Mouse (Mus musculus) thymus, adult 2 months (tissue): Measurements from ENCODE around the gene Krt9. TPM values are rescaled to one million over a fixed set of nuclear protein-coding genes. Genes with fewer than 3 reads are reported as not detected.
"Not testable (repeated sequence)": the region's sequence is repeated elsewhere in the genome, so short reads cannot be mapped to it uniquely, and the experiment has no call there.

Source experiments
- DNase-seq: peaks from one replicate; pipeline ENCODE4 v3.0.0; 2021
- H3K27ac ChIP-seq: fragments of 200-500 bp; 2 replicates; pipeline ENCODE4 v1.5.1; 2012; ENCODE audit warnings: low read length, control low read depth; ENCODE audit not compliant: control insufficient read depth, insufficient read depth
- H3K27me3 ChIP-seq: fragments of 200-500 bp; 2 replicates; pipeline ENCODE4 v1.6.1; 2012; ENCODE audit warnings: mild to moderate bottlenecking, low read length, moderate library complexity, mixed read lengths; ENCODE audit not compliant: control insufficient read depth, insufficient read depth
- H3K36me3 ChIP-seq: fragments of 200-500 bp; 2 replicates; pipeline ENCODE4 v1.6.1; 2012; ENCODE audit warnings: mild to moderate bottlenecking, low read length, moderate library complexity; ENCODE audit not compliant: control insufficient read depth, insufficient read depth
- H3K4me1 ChIP-seq: fragments of 200-500 bp; replicated peaks from 2 replicates; pipeline ENCODE4 v1.6.1; 2012; ENCODE audit warnings: low read length; ENCODE audit not compliant: control insufficient read depth, insufficient read depth
- H3K4me3 ChIP-seq: fragments of 200-500 bp; 2 replicates; pipeline ENCODE4 v1.5.1; 2012; ENCODE audit warnings: mild to moderate bottlenecking, low read length, control low read depth, moderate library complexity; ENCODE audit not compliant: control insufficient read depth, insufficient read depth
- CTCF ChIP-seq: fragments of 200-500 bp; IDR thresholded peaks from 2 replicates; pipeline ENCODE4 v1.5.1; 2012; ENCODE audit warnings: mild to moderate bottlenecking, control low read depth, low read length, moderate library complexity, borderline replicate concordance; ENCODE audit not compliant: control insufficient read depth, poor library complexity, insufficient read depth; ENCODE audit errors: extremely low read depth
- POLR2A ChIP-seq: fragments of 200-500 bp; IDR thresholded peaks from 2 replicates; pipeline ENCODE4 v1.6.1; 2012; ENCODE audit warnings: mild to moderate bottlenecking, low read length, control low read depth, moderate library complexity; ENCODE audit not compliant: control insufficient read depth, poor library complexity, insufficient read depth; ENCODE audit errors: extremely low read depth
- WGBS: fragments of 180-500 bp; shearing (Covaris S2); methylation state at CpG from one replicate; pipeline ENCODE4 v1.1.7; 2018; 5-methylcytosine and 5-hydroxymethylcytosine counted together
- polyA plus RNA-seq: library from polyadenylated mRNA; depleted of rRNA; stranded (reverse); fragments of >200 nt; gene quantifications from 2 replicates; pipeline ENCODE4 v1.2.3, GENCODE M21; 2012; rRNA removed

The Krt9 gene
- polyA plus RNA-seq: 0.31 and 0.42 TPM in 2 replicates

DNA sequence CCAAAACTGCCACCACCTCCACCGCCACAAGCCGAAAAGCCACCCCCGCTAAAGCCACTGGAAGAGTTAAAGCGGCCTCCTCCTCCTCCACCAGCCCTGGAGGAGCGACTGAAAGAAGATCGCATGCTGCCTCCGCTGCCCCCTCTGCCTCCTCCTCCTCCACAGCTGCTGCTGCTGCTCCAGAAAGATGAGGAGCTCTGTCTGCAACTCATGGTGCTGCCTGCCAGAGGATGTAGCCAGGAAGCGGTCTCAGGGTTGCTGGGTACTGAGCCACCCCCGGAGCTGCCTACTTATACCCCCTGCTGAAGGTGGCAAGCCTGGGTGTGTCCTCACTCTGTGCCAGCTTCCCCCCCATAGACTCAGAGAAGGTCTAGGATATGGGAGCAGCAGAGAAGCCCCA is at the start of gene Krt9:
Gene Krt9, minus strand, starts transcription at position 255 of the 400 bp plus-strand sequence.
- no peaks in the 10 kb centered on the region for H3K4me1 ChIP-seq
- H3K36me3 ChIP-seq: no peaks in the 10 kb centered on the region
- TF ChIP-seq POLR2A: no peak
- no peaks in the 10 kb centered on the region for H3K27me3 ChIP-seq
- no peak for DNase-seq
- H3K27ac ChIP-seq: no peak within 1 kb of the TSS
- 52% methylated on average over 9 of the region's 9 CpGs for WGBS
- H3K4me3 ChIP-seq: no peak within 1 kb of the TSS

DNA sequence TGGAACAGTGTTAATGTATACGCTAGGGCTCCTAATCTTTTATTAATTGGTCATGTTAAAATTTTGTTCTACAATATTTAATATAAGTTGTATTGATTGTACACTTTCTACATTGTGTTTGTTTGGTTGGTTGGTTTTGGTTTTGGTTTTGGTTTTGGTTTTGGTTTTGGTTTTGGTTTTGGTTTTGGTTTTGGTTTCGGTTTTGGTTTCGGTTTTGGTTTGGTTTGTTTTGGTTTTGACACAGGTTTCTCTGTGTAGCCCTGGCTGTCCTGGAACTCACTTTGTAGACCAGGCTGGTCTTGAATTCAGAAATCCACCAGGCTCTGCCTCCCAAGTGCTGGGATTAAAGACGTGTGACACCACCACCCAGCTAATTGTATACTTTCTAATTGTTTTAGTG is 47.2 kb upstream of the Krt9 start:
- H3K4me3 ChIP-seq, H3K4me1 ChIP-seq, H3K36me3 ChIP-seq, H3K27ac ChIP-seq, DNase-seq, H3K27me3 ChIP-seq: not testable (repeated sequence)
- whole genome bisulfite sequencing: 94% methylated on average over 4 of the region's 4 CpGs

DNA sequence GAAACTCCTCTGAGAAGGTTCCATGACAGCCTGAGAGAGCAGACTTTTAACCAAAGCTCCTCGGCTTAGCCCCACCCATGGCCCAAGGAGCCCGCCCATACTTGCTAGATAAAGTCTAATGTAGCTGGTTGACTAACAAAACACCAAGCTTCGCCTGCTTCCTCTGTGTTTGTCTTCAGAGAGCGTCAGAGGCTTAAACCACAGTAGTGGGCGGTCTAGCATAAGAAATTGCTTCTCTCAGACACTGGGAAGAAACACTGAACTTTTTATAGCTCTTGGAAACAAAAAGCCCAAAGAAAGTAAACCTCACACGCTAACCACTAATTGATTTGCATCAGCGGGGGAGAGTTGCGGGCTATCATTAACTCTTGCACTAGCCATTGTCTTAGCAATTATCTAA is 28.7 kb upstream of the Krt9 start:
- TF ChIP-seq POLR2A (no peak), CTCF (no peak)
- 73% methylated on average over 8 of the region's 8 CpGs for WGBS

DNA sequence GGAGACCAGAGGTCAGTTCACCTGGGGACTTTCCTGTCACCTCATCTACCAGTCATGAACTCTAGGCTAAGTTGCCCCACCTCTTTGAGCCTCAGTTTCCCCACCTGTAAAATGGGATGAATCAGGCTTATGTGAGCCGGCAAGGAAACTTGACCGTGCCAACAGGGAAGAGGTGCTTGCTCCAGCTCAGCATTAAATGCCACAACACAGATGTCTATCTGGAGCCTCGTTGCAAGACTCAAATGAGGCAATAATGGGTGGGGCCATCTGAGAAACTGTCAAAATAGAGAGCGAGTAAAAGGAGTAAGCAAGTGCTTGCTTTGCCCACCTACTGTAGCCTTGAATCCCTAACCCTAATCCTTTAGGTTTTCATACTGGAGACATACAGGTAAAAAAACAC is 26.3 kb upstream of the Krt9 start:
- WGBS: 85% methylated on average over 4 of the region's 4 CpGs
- no peak for DNase-seq
- Histone ChIP-seq H3K27ac (no peak overlapping the region), H3K4me1 (no peaks in the 10 kb centered on the region), H3K36me3 (no peaks in the 10 kb centered on the region), H3K27me3 (no peaks in the 10 kb centered on the region), H3K4me3 (no peak overlapping the region)
- no peak for TF ChIP-seq POLR2A
- TF ChIP-seq CTCF: no peak

More for the DNA sequence above, 28.7 kb upstream of the Krt9 start:
- no peak overlapping the region for H3K27ac ChIP-seq
- no peaks in the 10 kb centered on the region for H3K27me3 ChIP-seq
- H3K4me3 ChIP-seq: no peak overlapping the region
- H3K36me3 ChIP-seq: no peaks in the 10 kb centered on the region
- no peak for DNase-seq
- H3K4me1 ChIP-seq: no peaks in the 10 kb centered on the region

DNA sequence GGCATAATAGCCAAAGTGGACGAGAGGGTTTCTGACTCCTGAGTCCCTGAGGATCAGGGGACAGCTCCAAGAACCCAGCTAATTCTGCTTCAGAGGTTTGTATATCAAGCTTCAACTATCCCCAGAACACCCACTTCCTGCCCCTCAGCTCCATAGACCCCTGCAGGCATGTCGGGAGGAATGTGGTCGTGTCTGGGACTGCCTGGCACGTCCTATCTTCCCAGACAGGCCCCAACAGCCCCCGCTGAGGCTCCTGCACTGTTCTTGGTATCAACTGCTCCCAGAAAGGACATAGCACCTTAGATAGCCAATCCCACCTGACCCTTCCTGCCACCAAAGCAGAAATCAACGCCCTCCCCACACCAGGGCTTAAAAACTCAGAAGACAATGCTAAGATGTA is 15.5 kb upstream of the Krt9 start:
- no peak for DNase-seq
- WGBS: 54% methylated on average over 6 of the region's 6 CpGs
- TF ChIP-seq POLR2A (no peak), CTCF (no peak)
- Histone ChIP-seq H3K36me3 (no peaks in the 10 kb centered on the region), H3K27ac (no peak overlapping the region), H3K4me1 (no peaks in the 10 kb centered on the region), H3K27me3 (no peaks in the 10 kb centered on the region), H3K4me3 (no peak overlapping the region)

DNA sequence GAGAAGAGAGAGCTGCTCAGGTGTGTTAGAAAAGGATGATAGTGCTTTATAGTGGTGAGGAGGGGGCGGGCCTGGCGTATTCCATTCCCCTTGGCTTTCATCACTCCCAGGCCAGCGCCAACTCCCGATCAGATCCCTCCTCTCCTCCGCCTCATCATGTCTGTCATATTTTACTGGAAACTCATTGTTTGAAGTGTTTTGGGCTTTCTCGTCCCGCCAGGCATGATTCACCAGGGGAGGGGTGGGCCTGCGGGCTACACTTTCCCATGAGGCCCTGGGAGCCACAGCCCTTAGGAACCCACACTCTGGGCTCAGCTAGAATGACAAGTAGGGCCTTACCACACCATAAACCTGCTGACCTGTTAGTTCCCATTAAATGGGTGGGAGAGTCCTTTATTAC is 14.5 kb upstream of the Krt9 start, which contains the start of gene Krt14:
Gene Krt14, minus strand, starts transcription at position 51 of the 400 bp plus-strand sequence.
- H3K4me3 ChIP-seq: no peak within 1 kb of the TSS
- no peak for DNase-seq
- WGBS: 88% methylated on average over 8 of the region's 8 CpGs
- H3K4me1 ChIP-seq: no peaks in the 10 kb centered on the region
- TF ChIP-seq POLR2A (no peak), CTCF (no peak)
- no peak within 1 kb of the TSS for H3K27ac ChIP-seq
- no peaks in the 10 kb centered on the region for H3K27me3 ChIP-seq
- H3K36me3 ChIP-seq: no peaks in the 10 kb centered on the region

DNA sequence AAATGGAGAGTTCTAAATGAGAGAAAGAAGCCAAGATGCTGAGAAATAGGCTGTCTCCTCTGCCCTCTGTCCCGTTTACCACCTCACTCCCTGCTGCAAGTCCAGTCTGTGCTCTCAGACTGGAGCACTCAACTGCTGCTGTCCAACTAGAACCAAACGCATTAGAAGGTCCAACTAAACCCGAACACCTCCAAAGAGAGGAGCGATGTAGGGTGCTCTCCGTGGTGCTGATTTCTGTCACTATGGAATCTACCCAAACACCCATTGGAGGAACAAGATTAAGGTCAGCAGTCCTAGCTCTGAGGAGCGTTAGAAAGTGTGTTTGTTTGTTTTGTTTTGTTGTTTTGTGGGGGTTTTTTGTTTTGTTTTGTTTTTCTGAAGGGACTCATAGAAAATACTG is 10.4 kb upstream of the Krt9 start:
- H3K4me1 ChIP-seq: no peaks in the 10 kb centered on the region
- H3K36me3 ChIP-seq: no peaks in the 10 kb centered on the region
- H3K27ac ChIP-seq: no peak overlapping the region
- DNase-seq: no peak
- H3K27me3 ChIP-seq: no peaks in the 10 kb centered on the region
- TF ChIP-seq POLR2A: no peak
- no peak for TF ChIP-seq CTCF
- 22% methylated on average over 6 of the region's 6 CpGs for WGBS
- no peak overlapping the region for H3K4me3 ChIP-seq

DNA sequence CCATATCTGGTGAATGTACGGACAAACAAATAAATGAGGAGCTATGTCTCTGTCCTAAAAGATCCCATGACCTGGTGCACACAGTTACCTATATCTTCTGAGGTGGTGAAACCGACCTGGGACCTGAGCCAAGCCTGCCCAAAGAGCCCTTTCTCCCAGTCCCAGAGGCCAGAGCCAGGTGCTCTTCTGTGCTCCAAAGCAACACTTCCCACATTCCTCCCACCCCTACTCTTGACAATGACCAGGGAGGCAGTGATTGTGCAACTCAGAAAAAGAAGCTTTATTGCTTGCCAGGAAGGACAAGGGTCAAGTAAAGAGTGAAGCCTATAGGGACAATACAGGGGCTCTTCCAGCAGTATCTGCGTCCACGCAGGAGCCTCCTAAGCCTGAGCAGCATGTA is 9.9 kb upstream of the Krt9 start:
- DNase-seq: no peak
- 86% methylated on average over 4 of the region's 4 CpGs for WGBS
- no peak for TF ChIP-seq CTCF
- no peak for TF ChIP-seq POLR2A
- Histone ChIP-seq H3K36me3 (no peaks in the 10 kb centered on the region), H3K27me3 (no peaks in the 10 kb centered on the region), H3K4me1 (no peaks in the 10 kb centered on the region), H3K27ac (no peak overlapping the region), H3K4me3 (no peak overlapping the region)
